Mouse (Mus musculus): Measurements from ENCODE around the gene Fkbp9.

- no peak for TF ChIP-seq CTCF (IDR thresholded peaks at IDR 0.05; ENCODE audit: control insufficient read depth, insufficient read depth, low read length)
- TF ChIP-seq POLR2A (IDR thresholded peaks at IDR 0.05; ENCODE audit: borderline replicate concordance, control insufficient read depth, low read depth, low read length): no peak
These were observed 81.4 kb downstream of the Fkbp9 start for GRCm38 (mm10) chr6:56913092-56913858.
